In the genomic region with DNA sequence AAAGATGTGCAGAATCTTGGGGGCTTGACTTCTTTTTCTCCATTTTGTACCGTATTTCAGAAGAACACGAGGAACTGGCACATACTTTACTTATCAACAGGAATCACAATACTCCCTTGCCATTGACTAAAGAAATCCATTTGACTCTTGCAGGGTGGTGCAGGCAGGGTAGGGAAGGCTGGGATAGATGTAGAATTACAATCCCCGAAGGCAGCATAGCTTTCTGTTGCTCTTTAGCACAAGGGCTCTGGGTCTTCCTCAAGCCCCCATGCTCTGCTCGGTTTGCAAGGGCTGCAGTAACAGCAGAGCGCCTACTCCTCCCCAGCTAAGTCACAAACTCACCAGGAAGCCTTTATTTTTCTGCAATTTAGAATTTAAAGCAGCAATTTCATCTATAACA, we compare ENCODE assay signal across 16 mouse cellular contexts.
"Had no signal": no experiment of that assay in that cellular context is flagged by ENCODE, and none has a peak within 500 bp of the region (broad histone marks: within the 10 kb centered on the region; RNA-seq: fewer than 3 reads in every experiment).

No protein-coding gene starts in this region.

- H3K4me3 ChIP-seq: kidney, embryonic 15.5 days; limb, embryonic 10.5 days; limb, embryonic 13.5 days; liver, embryonic 12.5 days; liver, embryonic 15.5 days; lung, embryonic 15.5 days; megakaryocyte, embryonic 14.5 days; midbrain, embryonic 12.5 days; stomach, embryonic 15.5 days had no signal

- H3K9me3 ChIP-seq: kidney, embryonic 15.5 days; limb, embryonic 10.5 days; limb, embryonic 13.5 days; liver, embryonic 12.5 days; liver, embryonic 15.5 days; lung, embryonic 15.5 days; megakaryocyte, embryonic 14.5 days; midbrain, embryonic 12.5 days; stomach, embryonic 15.5 days had no signal

- H3K4me2 ChIP-seq: kidney, embryonic 15.5 days; limb, embryonic 13.5 days; liver, embryonic 12.5 days; liver, embryonic 15.5 days; midbrain, embryonic 12.5 days; stomach, embryonic 15.5 days had no signal

- H3K27ac ChIP-seq: kidney, embryonic 15.5 days; limb, embryonic 13.5 days; liver, embryonic 12.5 days; liver, embryonic 15.5 days; lung, embryonic 15.5 days; midbrain, embryonic 12.5 days; stomach, embryonic 15.5 days had no signal

- DNase-seq: kidney, adult 11 months; kidney, adult 8-10 months; layer of hippocampus, postnatal 36 days; liver; lung, adult 18-20 months; lung, postnatal 36 days; thymus, postnatal 25 days had no signal

- ATAC-seq: liver, embryonic 12.5 days had no signal

- H3K27me3 ChIP-seq: kidney, embryonic 15.5 days; limb, embryonic 13.5 days; lung, embryonic 15.5 days; stomach, embryonic 15.5 days had no signal

- H3K9ac ChIP-seq: kidney, embryonic 15.5 days; limb, embryonic 13.5 days; liver, embryonic 12.5 days; liver, embryonic 15.5 days; lung, embryonic 15.5 days; midbrain, embryonic 12.5 days; stomach, embryonic 15.5 days had no signal

- H3K4me1 ChIP-seq: limb, embryonic 13.5 days; liver, embryonic 12.5 days; megakaryocyte, embryonic 14.5 days; midbrain, embryonic 12.5 days; stomach, embryonic 15.5 days had no signal

- H3K36me3 ChIP-seq: kidney, embryonic 15.5 days; limb, embryonic 10.5 days; limb, embryonic 13.5 days; liver, embryonic 12.5 days; liver, embryonic 15.5 days; lung, embryonic 15.5 days; midbrain, embryonic 12.5 days; stomach, embryonic 15.5 days had no signal
